Comparison of ENCODE assay signal across 25 mouse cellular contexts in the genomic region with DNA sequence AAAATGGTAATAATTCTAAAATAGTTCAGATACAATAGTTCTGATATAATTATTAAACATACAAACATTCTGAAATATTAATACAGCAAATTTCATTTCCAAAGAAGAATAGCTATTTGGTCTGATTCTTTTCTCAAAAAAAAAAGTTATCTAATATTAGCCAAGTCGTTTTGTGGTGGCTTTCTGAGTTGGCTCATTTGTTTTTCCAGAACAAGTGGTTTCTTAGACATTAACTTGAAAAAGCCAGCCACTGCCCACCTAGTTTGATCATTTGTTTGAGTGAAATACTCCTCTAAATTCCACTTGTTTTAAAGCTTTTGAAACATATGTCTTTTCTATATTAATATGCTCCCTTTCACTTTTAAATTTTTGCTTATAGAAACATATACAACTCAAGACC.
"Had no signal": no experiment of that assay in that cellular context is flagged by ENCODE, and none has a peak within 500 bp of the region (broad histone marks: within the 10 kb centered on the region; RNA-seq: fewer than 3 reads in every experiment).

No protein-coding gene starts in this region.

- H3K27me3 ChIP-seq: embryonic facial prominence, embryonic 12.5 days; embryonic facial prominence, embryonic 13.5 days; embryonic facial prominence, embryonic 15.5 days; forebrain, embryonic 12.5 days; forebrain, embryonic 13.5 days; forebrain, embryonic 15.5 days had no signal

- H3K9me3 ChIP-seq: embryonic facial prominence, embryonic 10.5 days; embryonic facial prominence, embryonic 12.5 days; embryonic facial prominence, embryonic 13.5 days; embryonic facial prominence, embryonic 15.5 days; forebrain, embryonic 10.5 days; forebrain, embryonic 12.5 days; forebrain, embryonic 13.5 days; forebrain, embryonic 15.5 days; heart, embryonic 10.5 days had no signal

- H3K4me1 ChIP-seq: embryonic facial prominence, embryonic 10.5 days; heart, embryonic 10.5 days had no signal

- H3K27ac ChIP-seq: embryonic facial prominence, embryonic 10.5 days; embryonic facial prominence, embryonic 12.5 days; embryonic facial prominence, embryonic 13.5 days; embryonic facial prominence, embryonic 15.5 days; forebrain, embryonic 10.5 days; forebrain, embryonic 12.5 days; forebrain, embryonic 13.5 days; forebrain, embryonic 15.5 days; gastrocnemius, adult 2 months; heart, adult 2 months; heart, embryonic 10.5 days had no signal

- H3K9ac ChIP-seq: embryonic facial prominence, embryonic 12.5 days; embryonic facial prominence, embryonic 13.5 days; embryonic facial prominence, embryonic 15.5 days; forebrain, embryonic 12.5 days; forebrain, embryonic 13.5 days; forebrain, embryonic 15.5 days; forebrain, postnatal 0 days had no signal

- H3K4me3 ChIP-seq: embryonic facial prominence, embryonic 10.5 days; embryonic facial prominence, embryonic 12.5 days; embryonic facial prominence, embryonic 13.5 days; embryonic facial prominence, embryonic 15.5 days; erythroblast, embryonic 14.5 days; forebrain, embryonic 10.5 days; forebrain, embryonic 12.5 days; forebrain, embryonic 13.5 days; forebrain, embryonic 15.5 days; gastrocnemius, adult 2 months; heart, adult 2 months; heart, embryonic 10.5 days had no signal

- H3K4me2 ChIP-seq: embryonic facial prominence, embryonic 12.5 days; embryonic facial prominence, embryonic 13.5 days; embryonic facial prominence, embryonic 15.5 days; forebrain, embryonic 12.5 days; forebrain, embryonic 13.5 days; forebrain, embryonic 15.5 days had no signal

- DNase-seq: cerebellum, adult 9-10 months; cerebellum, adult 9-11 months; cerebellum, postnatal 10 days; cerebellum, postnatal 14 days; cerebellum, postnatal 25 days; cerebellum, postnatal 36 days; embryo, embryonic 11 days; forebrain, postnatal 0 days; gastrocnemius, adult 2 months; gastrocnemius, postnatal 14 days; gastrocnemius, postnatal 25 days; gastrocnemius, postnatal 36 days; heart, adult 11 months; heart, adult 18-20 months; heart, adult 2 months had no signal
